Mouse (Mus musculus) lung, postnatal 10 days (tissue): ENCODE results near the gene Adam4.
A peak's percentile ranks its signal among the peaks of the same experiment; 100 is the strongest.
"Not testable (repeated sequence)": the region's sequence is repeated elsewhere in the genome, so short reads cannot be mapped to it uniquely, and the experiment has no call there.

Source experiments
- DNase-seq: peaks from one replicate; pipeline ENCODE4 v3.0.0; 2021

Adam4 gene

DNA sequence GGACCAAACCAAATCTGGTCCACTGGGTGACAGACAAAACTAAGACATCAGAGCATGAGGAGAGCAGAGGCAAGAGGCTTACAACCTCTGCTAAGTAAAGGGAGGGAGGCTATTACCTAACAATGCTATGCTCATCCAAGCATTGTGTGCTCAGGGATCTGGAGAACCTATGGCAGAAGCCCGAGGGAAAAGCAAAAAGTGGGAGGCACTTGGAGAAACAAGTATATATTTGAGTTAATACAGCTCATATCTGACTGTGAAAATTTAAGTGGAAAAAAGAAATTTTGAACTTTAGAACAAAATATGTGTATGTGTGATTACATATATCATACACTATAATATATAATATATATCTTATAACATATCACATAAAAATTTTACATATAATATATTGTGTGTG lies at the start of gene Adam4:
Gene Adam4, minus strand, starts transcription at position 101 of the 400 bp plus-strand sequence.
- DNase-seq, result no peak

DNA sequence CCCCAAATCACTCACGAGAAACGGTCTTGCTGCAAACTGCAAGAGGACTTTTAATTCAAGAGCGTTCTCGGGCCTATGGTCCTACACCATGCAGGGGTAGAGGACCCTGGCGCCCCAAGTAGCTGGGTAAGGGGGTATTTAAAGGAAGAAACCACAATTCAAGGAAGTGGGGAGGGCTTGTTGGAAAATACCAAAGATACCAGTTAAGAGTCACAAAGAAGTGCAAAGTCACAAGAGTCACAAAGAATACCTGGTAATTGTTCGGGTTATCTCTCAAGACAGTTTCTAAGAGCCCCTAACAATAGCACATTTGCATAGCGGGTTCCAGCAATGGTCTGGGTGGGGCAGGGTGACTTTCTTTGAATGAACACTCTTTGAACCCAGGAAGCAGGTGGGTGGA lies 37.3 kb upstream of the Adam4 start:
- DNase-seq, result not testable (repeated sequence)

DNA sequence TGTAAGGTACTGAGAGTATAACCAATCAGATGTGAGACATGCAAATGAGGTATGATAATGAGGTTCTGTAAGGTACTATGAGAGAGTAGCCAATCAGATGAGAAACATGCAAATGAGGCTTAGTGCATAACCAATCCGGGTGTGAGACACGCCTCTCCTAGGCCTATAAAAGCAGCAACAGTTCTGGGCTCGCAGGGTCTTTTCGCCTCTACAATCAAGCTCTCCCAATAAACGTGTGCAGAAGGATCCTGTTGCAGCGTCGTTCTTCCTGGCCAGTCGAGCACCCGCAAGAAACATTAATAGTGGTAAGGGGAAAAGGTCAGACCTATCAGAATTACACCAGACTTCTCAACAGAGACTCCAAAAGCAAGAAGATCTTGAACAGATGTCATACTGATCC lies 17.2 kb upstream of the Adam4 start:
- not testable (repeated sequence) for DNase-seq

DNA sequence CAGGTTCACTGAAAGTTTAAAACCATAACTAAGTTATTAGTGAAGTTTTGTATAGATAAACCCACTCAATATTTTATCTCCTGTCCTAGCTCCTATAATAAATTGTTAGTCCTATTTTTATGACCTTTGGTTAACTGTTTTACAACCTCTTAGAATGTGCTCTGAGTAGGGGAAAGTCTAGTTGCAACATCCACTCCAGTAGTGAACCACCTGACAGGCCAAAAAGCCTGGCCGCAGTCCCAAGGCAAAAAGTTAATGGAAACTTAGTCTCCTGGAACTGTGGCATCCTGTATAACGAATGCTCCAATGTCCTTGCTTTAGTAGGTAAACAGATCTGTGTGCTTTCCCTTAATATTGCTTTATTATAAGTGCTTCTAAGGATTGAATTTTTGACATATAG lies 13.0 kb upstream of the Adam4 start:
- not testable (repeated sequence) for DNase-seq

DNA sequence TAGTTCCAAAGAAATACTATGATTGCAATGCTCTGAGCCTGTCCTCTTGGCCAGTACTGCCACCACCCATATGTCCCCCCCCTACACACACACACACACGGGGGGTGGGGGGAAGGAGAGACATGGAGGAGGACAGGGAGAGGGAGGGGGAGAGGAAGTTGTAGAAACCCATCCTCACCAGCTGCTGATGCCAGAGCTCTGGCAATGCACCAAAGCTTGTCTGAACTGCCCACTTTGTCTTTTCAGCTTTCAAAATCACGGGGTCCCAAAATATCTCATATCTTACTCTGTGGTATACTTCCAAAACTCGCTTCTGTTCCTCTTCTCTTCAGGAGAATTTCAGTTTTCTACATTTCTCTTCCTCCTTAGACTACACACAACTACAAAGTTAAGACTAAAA lies 8.5 kb downstream of the Adam4 start:
- DNase-seq, result no peak

DNA sequence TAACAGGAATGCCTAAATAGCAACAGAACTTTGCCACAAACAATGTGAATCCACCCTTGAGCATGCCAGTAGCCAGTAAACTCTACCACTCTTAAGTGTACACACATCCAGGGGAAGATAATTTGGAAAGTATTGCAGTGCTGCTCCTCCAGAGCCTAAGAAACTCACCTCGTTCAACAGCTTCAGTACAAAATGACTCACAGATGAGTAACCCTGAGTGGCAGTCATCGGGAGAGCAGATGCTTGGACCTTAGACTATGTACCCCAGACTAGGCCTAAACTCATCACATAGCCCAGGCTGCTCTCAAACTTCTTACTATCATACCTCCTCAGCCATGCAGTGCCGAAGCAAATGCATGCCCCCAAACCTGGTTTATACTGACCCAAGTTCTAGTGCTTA lies 12.8 kb downstream of the Adam4 start:
- DNase-seq, result no peak

DNA sequence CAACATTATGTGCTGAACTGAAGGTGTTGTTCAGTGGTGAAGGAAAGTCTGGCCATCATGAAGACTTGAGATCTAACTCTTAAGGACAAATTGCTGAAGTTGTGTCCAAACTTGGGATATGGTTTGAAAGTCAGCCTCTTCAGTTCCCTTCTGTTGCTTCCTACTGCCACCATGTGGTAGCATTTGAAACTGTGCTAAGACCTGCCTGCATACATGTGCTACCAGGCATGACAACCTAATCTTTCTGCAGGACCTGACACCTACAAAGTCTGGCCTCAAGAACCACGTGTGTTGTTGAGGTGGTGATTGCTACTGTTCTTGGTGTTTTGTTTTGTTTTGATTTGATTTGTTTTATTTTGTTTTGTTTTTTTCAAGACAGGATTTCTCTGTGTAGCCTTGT lies 19.6 kb downstream of the Adam4 start:
- DNase-seq, result peak; percentile 73

DNA sequence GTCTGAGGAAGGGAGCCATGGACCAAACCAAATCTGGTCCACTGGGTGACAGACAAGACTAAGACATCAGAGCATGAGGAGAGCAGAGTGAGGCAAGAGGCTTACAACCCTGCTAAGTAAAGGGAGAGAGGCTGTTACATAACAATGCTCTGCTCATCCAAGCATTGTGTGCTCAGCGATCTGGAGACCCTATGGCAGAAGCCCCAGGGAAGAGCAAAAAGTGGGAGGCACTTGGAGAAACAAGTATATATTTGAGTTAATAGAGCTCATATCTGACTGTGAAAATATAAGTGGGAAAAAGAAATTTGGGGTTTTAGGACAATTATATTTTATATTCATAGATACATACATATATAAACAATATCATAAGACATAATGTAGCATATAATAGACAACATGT lies 42.4 kb downstream of the Adam4 start, which contains the start of gene Gm4787:
Gene Gm4787, minus strand, starts transcription at position 101 of the 400 bp plus-strand sequence.
- DNase-seq, result not testable (repeated sequence)
